Comparison of ENCODE assay signal across 20 mouse cellular contexts in genomic region chr4:48155864-48156263, GRCm38 (mm10). TPM values are rescaled to one million over a fixed set of nuclear protein-coding genes. Genes with fewer than 3 reads are reported as not detected.
DNase-seq lines count a peak whose midpoint lies in the region; ATAC-seq and TF ChIP-seq lines count a peak whose summit lies in the region.
"Had no signal": no experiment of that assay in that cellular context is flagged by ENCODE, and none has a peak within 500 bp of the region (broad histone marks: within the 10 kb centered on the region; RNA-seq: fewer than 3 reads in every experiment).

No protein-coding gene starts in this region.

- no peak for TF ChIP-seq EP300 in liver, embryonic 14.5 days (IDR thresholded peaks at IDR 0.05; ENCODE audit: low read depth)

- no peak overlapping the region for H3K4me2 ChIP-seq in heart, embryonic 12.5 days
- H3K4me2 ChIP-seq in liver, embryonic 14.5 days (ENCODE audit: low read depth): no peak overlapping the region
- H3K4me2 ChIP-seq: embryonic facial prominence, embryonic 12.5 days; forebrain, embryonic 13.5 days had no signal

- peaks cover 11% of the 10 kb centered on the region for H3K36me3 ChIP-seq in heart, embryonic 12.5 days
- peaks cover 4% of the 10 kb centered on the region; the same call in 1 of the 2 replicates for H3K36me3 ChIP-seq in liver, embryonic 14.5 days (replicated peaks; ENCODE audit: control insufficient read depth, insufficient read depth, low read depth)
- H3K36me3 ChIP-seq: limb, embryonic 10.5 days had no signal

- no peak overlapping the region for H3K9ac ChIP-seq in heart, embryonic 12.5 days
- H3K9ac ChIP-seq in liver, embryonic 14.5 days (replicated peaks): no peak overlapping the region
- H3K9ac ChIP-seq: embryonic facial prominence, embryonic 12.5 days; forebrain, embryonic 13.5 days had no signal

- H3K4me1 ChIP-seq in heart, embryonic 12.5 days (replicated peaks): no peaks in the 10 kb centered on the region
- peaks cover 13 to 18% of the 10 kb centered on the region in 2 experiments for H3K4me1 ChIP-seq in liver, embryonic 14.5 days (replicated peaks; ENCODE audit: control insufficient read depth in 2 of 2, insufficient read depth in 2 of 2, low read length in 1 of 2)
- H3K4me1 ChIP-seq: embryonic facial prominence, embryonic 12.5 days; forebrain, embryonic 13.5 days had no signal

- no peaks in the 10 kb centered on the region for H3K27me3 ChIP-seq in heart, embryonic 12.5 days (replicated peaks)
- no peaks in the 10 kb centered on the region for H3K27me3 ChIP-seq in liver, embryonic 14.5 days (ENCODE audit: control insufficient read depth, insufficient read depth, low read length)
- H3K27me3 ChIP-seq: CH12.LX; embryonic facial prominence, embryonic 12.5 days; forebrain, embryonic 13.5 days; megakaryocyte, embryonic 14.5 days had no signal

- DNase-seq in heart, adult 11 months: no peak
- peak; percentile 37 for DNase-seq in c-Kit-negative CD71-positive TER-119-positive erythroid progenitor cells, embryonic 14.5 days (ENCODE audit: low read depth, low spot score)
- DNase-seq in liver, embryonic 14.5 days (ENCODE audit: low read depth in 3 of 3, low spot score in 3 of 3): peak; percentile 40 to 45 (median 41)
- DNase-seq in lung, postnatal 36 days: peak; percentile 49
- no peak for DNase-seq in adrenal gland, adult (ENCODE audit: inconsistent age in 2 of 2, low spot score in 1 of 2)
- DNase-seq in MN1 (ENCODE audit: low spot score): no peak
- DNase-seq: adrenal gland, postnatal 14 days; cerebellum, postnatal 25 days; heart, postnatal 4 days; right cerebral cortex, postnatal 14 days; thymus, postnatal 4 days had no signal

- no peak for TF ChIP-seq CTCF in liver, embryonic 14.5 days (IDR thresholded peaks at IDR 0.05; ENCODE audit: low read depth)

- H3K27ac ChIP-seq in heart, embryonic 12.5 days (ENCODE audit: poor library complexity, severe bottlenecking): no peak overlapping the region
- no peak overlapping the region for H3K27ac ChIP-seq in liver, embryonic 14.5 days
- H3K27ac ChIP-seq: embryonic facial prominence, embryonic 12.5 days; forebrain, embryonic 13.5 days; kidney, postnatal 0 days; limb, embryonic 10.5 days had no signal

- H3K9me3 ChIP-seq in heart, embryonic 12.5 days (replicated peaks): no peaks in the 10 kb centered on the region; the same call in 1 of the 2 replicates
- no peaks in the 10 kb centered on the region for H3K9me3 ChIP-seq in liver, embryonic 14.5 days (ENCODE audit: control insufficient read depth, low read length)
- H3K9me3 ChIP-seq: embryonic facial prominence, embryonic 12.5 days; forebrain, embryonic 13.5 days; limb, embryonic 10.5 days had no signal

- 71% methylated on average over 1 of the region's 1 CpGs for WGBS in heart, embryonic 12.5 days
- 73% methylated on average over 1 of the region's 1 CpGs for WGBS in liver, embryonic 14.5 days (ENCODE audit: insufficient replicate concordance)

- no peak overlapping the region for H3K4me3 ChIP-seq in heart, embryonic 12.5 days
- no peak overlapping the region for H3K4me3 ChIP-seq in liver, embryonic 14.5 days (ENCODE audit: insufficient read depth in 1 of 2, low read depth in 2 of 2, low read length in 2 of 2)
- H3K4me3 ChIP-seq: embryonic facial prominence, embryonic 12.5 days; forebrain, embryonic 13.5 days; limb, embryonic 10.5 days; megakaryocyte, embryonic 14.5 days had no signal

- ATAC-seq in heart, embryonic 12.5 days (ENCODE audit: insufficient number of reproducible peaks, low FRiP score): peak; percentile 33; the same call in 1 of the 2 replicates
- peak; percentile 91 for ATAC-seq in liver, embryonic 14.5 days (ENCODE audit: insufficient read depth)
- ATAC-seq in granulocyte monocyte progenitor cell, adult 5-6 weeks (replicated peaks; ENCODE audit: poor library complexity, severe bottlenecking): no peak
- ATAC-seq: forebrain, embryonic 13.5 days; inflammation-experienced regulatory T-cells, adult 6 months had no signal

RNA-seq across cellular contexts. Expression of gene Stx17, which starts 31.1 kb away (rescaled TPM):
- polyA plus RNA-seq in heart, embryonic 12.5 days (2016; fragmentation: Nextera tagmentation; extraction: Ambion mirVana): 22.4 and 25.8 TPM in 2 replicates
- 4.6 and 6.4 TPM in 2 replicates for polyA plus RNA-seq in liver, embryonic 14.5 days (2012; rRNA removed)
- polyA plus RNA-seq in liver, embryonic 14.5 days (2014; fragmentation: Nextera tagmentation; extraction: Ambion mirVana): 15.3 and 18.9 TPM in 2 replicates
- total RNA-seq in granulocyte monocyte progenitor cell, adult 5-6 weeks (2014; fragmentation: Nextera tagmentation): 8.7 and 21.7 TPM in 2 replicates
- 15.5 and 22.6 TPM in 2 replicates for total RNA-seq in granulocyte monocyte progenitor cell, adult 5-6 weeks (2017)

Comparison
In these comparisons a context has a peak if more than half of its experiments do, and no peak if none do; other contexts are left out.
1. DNase-seq: peak in c-Kit-negative CD71-positive TER-119-positive erythroid progenitor cells, embryonic 14.5 days (single experiment), liver, embryonic 14.5 days (3 of 3) and lung, postnatal 36 days (single experiment); none in heart, adult 11 months (single experiment), adrenal gland, adult (0 of 2) and MN1 (single experiment).